Mouse (Mus musculus) CD8-positive naive resting alpha-beta T cell, adult 2 months (primary cell): Measurements from ENCODE around the gene Slf2.

Experiments used
- DNase-seq, 2 experiments: peaks; one replicate each; pipeline ENCODE4 v3.0.0; 2022; ENCODE audit warnings: low read depth in 2 of 2, low spot score in 2 of 2

The Slf2 gene

GRCm38 (mm10) chr19:44982477-44983115, 51.6 kb downstream of the Slf2 start:
- no peak for DNase-seq

- no peak for DNase-seq
These were observed 52.4 kb downstream of the Slf2 start for GRCm38 (mm10) chr19:44983366-44983765.

DNA sequence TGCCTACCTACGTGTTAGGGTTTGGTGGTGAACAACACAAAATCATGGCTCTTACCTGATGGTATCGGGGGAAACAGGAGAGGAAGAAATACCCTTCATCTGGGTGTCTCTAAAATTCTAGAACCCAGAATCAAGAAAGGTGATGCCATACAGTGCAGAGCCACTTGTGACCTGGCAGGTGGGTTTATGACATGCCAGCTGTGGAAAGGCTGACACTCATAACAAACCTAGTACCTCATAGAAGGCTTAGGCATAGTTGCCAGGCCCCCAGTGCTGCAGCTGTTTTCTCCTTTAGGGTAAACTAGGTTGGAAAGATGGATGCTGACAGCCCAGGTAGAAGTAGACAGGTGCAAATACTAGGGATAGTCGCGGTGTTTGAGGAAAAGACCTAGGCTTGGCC, 53.5 kb downstream of the Slf2 start:
- no peak for DNase-seq

GRCm38 (mm10) chr19:44985159-44985988, 54.4 kb downstream of the Slf2 start:
- no peak for DNase-seq

DNA sequence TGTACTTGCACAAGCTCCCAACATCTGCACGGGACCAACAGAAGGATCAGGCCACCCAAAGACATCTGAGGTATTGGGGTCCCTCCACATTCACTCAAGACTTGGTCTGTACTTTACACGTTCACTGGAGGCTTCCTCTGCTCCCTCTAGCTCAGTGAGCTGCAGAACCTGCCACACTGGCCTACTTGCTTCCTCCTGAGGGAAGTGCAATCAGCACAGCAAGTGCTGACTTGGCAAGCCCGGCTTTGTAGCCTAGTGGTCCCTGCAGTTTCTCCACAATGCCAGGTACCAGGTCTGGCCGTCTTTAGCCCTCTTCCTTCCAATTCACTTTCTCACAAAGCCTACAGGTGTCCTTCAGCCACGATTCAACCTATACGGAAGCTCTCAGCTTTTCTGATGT, 56.1 kb downstream of the Slf2 start:
- DNase-seq, result no peak

GRCm38 (mm10) chr19:44987851-44988250, 56.9 kb downstream of the Slf2 start:
- no peak for DNase-seq

DNA sequence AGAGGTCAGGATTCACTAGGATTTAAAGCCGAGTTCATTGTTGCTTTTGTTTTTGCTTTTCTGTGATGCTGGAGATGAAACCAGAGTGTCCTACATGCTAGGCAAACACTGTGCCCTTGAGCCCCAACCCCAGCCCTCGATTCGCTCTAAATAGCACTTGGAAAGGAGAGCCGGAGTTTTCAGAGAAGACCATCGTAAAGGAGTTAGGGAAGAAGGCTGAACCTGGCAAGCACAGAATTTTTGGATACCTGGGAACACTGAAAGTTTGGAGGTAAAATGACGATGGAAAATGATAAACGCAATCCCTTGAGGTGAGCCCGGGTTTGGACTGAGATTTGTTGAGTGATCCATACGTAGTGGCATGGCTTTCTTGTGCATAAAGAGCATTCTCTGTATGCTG, 57.4 kb downstream of the Slf2 start:
- DNase-seq, result no peak

DNA sequence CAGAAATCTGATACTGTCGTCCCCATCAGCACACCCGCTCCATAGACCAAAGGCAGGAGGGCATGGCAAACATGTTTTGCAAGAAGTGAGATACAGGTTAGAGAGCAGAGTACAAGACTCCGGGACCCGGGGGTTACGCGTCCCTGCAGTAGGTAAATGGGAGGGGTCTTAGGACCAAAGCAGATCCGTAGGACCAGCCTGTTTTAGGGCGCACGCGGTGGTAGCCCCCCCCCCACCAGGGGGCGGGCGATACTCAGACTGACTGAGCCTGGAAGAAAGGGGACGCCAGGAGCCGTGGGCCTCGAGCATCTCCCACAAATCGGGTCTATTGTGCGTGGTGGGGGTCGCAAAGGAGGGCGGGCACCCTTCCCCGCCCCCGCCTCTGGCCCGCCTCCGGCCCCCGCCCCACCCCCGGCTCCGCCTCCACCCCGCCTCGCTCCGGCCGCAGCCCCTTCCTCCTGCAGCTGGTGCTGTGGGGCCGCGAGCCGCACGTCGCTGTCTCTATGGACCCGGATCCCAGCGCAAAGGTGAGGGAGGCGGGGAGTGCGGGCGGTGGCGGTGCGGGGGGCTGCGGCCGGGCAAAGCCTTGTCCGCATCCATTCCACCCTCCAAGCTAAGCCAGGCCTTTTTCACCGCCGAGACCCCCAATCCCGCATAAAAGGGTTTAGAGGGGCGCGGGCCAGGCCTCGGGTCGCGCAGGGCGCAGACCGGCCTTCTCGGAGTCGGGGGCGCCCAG, 58.0 kb downstream of the Slf2 start, which contains the start of gene Sema4g:
Sema4g (plus strand) TSS at position 271 of the 736 bp plus-strand sequence.
- DNase-seq, result peak in 1 of 2 experiments; percentile 39

DNA sequence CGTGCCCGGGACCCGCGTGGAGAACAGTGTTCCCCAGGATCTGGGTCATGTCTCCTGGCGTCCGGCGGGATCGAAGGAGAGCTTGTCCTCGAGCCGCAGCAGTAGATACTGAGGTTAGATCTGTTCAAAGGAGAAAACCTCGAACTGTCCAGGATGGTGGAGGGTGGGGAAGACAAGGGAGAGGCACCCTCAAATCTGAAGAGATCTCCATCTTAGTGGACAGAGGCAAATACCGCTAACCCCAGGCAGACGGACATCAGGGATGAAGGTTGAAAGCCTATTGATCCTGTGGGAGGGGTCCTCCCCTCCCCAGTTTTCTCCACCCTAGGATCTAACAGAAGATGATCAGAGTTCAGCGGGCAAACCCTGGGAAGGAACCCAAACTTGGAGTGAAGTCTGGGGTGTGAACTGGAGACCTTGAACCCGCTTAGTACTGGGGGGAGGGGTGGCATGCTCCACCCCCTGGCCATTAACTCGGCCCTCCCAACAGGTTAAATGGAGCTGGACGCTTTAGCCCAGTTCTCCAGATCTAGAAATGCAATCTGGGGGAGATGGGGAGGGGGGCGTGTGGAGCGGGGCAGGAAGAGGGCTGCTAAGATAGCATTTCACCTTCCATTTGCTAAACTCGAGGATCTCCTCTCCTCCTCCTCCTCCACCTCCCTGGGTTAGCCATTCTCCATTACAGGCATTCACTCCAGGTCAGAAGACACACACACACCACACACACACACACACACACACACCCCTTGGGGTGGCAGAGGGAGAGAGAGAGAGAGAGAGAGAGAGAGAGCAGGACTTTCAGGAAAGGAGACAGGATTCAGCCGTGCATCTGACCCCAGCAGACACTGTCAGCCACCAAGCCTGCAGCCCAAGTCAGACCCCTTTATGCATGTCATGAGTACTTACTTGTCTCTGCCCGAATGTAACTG, 58.9 kb downstream of the Slf2 start:
- DNase-seq, result no peak

- DNase-seq, result no peak
These were observed 60.1 kb downstream of the Slf2 start for GRCm38 (mm10) chr19:44991031-44991430.

DNA sequence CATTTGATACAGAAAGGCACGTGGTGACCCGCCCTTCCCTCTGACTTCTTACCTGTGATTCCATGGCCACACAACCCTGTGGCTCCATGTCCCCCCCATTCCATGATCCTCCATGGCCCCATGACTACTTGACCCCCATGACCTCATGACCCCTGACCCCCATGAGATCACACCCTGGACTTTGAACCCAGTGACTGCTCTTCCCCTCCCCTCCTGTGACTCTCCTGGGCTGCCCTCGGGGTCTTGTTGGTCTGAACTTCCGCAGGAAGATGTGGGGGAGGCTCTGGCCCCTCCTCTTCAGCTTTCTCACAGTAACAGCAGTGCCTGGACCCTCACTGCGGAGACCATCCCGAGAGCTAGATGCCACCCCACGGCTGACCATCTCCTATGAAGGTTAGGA, 61.3 kb downstream of the Slf2 start:
- DNase-seq, result no peak

GRCm38 (mm10) chr19:44992712-44993111, 61.8 kb downstream of the Slf2 start:
- DNase-seq, result no peak

DNA sequence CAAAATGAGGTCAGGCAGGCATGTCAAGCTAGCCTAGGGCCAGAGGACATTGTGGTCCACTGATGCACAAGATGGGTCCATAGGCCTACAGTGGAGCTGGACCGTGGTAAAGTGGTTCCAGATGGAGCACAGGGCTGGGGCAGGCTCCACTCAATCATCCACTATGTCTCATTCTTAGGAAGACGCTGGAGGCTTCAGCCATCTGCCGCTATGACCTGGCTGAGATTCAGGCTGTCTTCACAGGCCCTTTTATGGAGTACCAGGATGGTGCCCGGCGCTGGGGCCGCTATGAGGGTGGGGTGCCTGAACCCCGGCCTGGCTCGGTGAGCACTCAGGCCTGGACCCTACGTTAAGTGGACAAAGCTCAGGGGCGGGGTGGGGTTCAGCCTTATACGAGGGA, 66.8 kb downstream of the Slf2 start:
- no peak for DNase-seq

DNA sequence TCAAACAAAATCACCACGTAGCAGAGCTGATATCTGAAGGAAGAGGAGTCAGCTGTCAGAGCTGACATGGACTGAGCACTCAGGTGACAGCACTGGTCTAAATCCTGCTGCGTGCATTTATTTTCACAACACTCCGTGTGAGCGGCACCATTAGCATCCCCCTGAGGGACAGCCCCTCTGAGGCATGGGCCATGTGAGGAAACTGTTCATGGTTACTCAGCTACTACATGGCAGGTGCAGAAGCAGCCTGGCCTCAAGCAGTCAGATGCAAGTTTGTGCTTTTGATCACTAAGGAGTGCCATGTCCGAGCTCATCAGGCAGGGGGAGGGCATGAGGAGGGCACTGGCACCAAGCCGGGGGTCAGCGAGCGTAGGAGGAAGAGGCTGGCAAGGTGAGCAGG, 68.7 kb downstream of the Slf2 start:
- DNase-seq, result no peak

GRCm38 (mm10) chr19:45002301-45002700, 71.3 kb downstream of the Slf2 start:
- DNase-seq, result no peak

- no peak for DNase-seq
These were observed 73.0 kb downstream of the Slf2 start for GRCm38 (mm10) chr19:45003740-45004516.

GRCm38 (mm10) chr19:45005444-45005843, 74.5 kb downstream of the Slf2 start, which contains the start of gene Twnk:
Gene Twnk, plus strand, starts transcription at chr19:45005663.
- DNase-seq, result peak in 1 of 2 experiments; percentile 18

- peak; percentile 95 to 97 for DNase-seq
These were observed 75.2 kb downstream of the Slf2 start, which contains the start of gene Mrpl43 for GRCm38 (mm10) chr19:45005957-45006712. Gene Mrpl43, minus strand, starts transcription at chr19:45006442.

GRCm38 (mm10) chr19:45007021-45007420, 76.1 kb downstream of the Slf2 start:
- no peak for DNase-seq
